Mouse (Mus musculus) layer of hippocampus, adult 18-20 months (tissue): ENCODE data around the gene Arrb1. TPM values are rescaled to one million over a fixed set of nuclear protein-coding genes. Genes with fewer than 3 reads are reported as not detected.

Experiments used
- DNase-seq, 2 experiments: peaks; one replicate each; pipeline ENCODE4 v3.0.0; 2022; ENCODE audit warnings: low spot score in 2 of 2
- microRNA-seq, 2 experiments: library from miRNA; unstranded; fragments of <30 nt; microRNA quantifications; one replicate each; pipeline ENCODE4 v1.2.0; 2021
- total RNA-seq, 2 experiments: library from RNA; stranded (reverse); gene quantifications; 2 replicates each; pipeline ENCODE4 v1.2.3; 2021

The Arrb1 gene
- total RNA-seq, 2 experiments from 2014 or later = 143 to 168 TPM

DNA sequence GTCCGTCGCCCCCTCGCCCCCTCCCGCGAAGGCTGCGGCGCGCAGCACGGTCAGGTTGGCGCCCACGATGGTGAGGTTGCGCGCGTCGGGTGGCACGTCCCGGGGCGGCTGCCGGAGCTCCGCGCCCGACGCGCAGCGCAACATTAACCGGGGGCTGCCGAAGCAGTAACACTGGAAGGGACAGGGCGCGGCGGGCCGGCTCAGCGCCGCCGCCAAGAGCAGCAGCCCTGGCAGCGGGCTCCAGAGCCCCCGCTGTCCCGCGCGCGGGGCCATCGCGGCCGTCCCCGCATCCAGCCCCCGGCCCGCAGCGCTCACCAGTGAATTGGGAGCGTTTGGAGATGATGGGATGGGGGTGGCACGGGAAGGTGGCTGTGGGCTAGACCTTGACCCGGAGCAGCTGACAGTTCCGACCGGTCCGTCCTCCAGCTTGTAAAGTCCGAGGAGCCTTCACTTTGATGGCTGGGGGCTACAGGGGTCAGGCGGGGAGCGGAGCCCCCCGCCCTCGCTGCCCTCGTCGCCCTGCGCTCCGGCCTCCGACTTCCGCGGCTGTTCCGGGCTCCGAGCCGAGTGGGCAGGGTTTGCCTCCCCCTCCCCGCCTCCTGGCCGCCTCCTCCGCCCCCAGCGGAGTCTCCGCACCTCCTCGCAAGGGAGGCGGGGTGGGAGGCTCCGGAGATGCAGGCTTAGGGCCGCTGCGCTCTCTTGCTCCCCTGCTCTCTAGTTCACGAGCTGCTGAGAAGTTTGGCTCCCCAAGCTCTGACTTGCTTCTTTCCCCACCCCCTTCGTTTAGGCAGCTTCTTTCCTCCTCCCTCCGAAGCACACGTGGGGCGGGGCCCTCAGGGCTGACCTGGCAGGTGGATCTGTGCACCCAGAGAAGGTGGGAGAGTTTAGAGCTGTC is 91.4 kb downstream of the Arrb1 start, which contains the start of gene Tpbgl:
Gene Tpbgl (minus strand): TSS at position 728 of the 895 bp plus-strand sequence.
- DNase-seq = peak in 1 of 2 experiments; percentile 42

DNA sequence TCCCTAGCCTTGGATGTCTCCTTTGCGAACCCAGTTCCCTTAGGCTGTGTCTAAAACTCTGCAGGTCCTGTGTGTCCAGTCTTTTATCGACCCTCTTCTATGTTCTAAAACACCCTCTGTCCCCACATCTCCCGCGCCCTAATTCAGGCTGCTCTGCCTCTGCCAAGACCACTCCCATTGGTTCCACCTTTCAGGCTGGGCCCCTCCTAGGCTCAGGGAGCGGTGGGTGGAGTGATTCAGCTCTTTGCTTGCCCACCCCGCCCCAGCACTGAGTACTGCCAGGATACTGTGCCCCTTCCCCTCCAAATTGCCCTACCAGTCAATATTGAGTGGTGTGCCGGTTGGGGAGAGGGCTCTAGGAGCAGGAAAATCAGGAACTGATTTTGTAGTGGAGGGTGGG is 92.1 kb downstream of the Arrb1 start:
- DNase-seq = no peak

DNA sequence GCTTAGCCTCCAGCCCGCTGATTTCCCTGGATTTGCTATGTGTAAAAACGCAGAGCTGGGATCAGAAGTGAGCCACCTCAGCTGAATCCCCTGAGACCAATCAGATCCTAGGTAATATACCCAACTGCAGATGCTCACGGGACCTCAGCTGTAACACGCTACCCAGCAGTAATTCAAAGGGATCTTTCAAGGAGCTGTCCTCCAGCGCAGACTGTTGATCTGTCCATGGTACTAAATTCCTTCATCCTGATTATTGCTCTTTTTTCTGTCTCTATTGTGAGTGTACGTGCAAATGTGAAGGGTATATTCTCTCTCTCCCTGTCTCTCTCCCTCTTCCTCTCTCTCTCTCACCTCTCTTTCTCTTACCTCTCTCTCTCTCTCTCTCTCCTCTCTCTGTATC is 97.0 kb downstream of the Arrb1 start:
- DNase-seq = no peak

GRCm38 (mm10) chr7:99633966-99634665 is 98.8 kb downstream of the Arrb1 start:
- no peak for DNase-seq

DNA sequence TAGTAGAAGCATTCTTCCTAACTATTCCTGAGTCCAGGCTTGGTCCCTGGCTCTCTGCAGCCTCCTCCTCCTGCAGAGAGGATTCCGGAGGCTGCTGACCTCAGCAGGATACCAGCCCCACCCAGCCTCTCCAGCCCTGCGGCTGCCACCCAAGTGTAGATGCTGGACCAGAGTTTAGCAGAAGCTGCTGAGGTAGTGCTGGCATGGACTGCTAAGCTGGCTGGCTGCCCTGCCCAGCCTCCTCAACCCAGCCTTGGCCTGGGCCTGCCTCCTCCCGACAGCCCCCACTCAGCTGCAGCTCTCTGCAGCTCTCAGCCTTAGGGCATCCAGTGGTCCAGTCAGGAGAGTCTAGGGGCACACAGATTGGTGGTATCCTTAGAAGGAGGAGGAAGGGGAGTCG is 106.0 kb downstream of the Arrb1 start:
- no peak for DNase-seq

DNA sequence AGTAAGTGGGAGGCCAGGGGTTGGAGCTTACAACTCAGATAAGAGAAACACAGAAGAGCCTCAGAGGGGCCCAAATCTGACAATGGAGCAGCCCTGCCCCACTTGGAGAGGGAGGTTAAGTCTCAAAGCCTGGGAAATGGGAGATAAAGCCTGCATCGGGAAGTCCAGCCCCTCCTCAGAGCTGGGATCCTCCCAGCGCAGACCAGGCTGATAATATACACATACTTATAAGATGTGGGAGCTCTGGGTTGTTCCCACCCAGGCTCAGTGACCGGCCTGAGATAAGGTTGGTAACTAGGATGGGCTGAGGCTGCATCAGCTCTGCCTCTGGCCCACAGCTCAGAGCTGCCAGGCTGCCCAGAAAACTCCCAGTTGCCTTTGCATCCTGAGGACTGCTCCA is 106.8 kb downstream of the Arrb1 start:
- DNase-seq = no peak

- no peak for DNase-seq
These were observed 109.4 kb downstream of the Arrb1 start for GRCm38 (mm10) chr7:99644701-99645100.

GRCm38 (mm10) chr7:99648623-99649022 is 113.4 kb downstream of the Arrb1 start:
- DNase-seq = no peak

DNA sequence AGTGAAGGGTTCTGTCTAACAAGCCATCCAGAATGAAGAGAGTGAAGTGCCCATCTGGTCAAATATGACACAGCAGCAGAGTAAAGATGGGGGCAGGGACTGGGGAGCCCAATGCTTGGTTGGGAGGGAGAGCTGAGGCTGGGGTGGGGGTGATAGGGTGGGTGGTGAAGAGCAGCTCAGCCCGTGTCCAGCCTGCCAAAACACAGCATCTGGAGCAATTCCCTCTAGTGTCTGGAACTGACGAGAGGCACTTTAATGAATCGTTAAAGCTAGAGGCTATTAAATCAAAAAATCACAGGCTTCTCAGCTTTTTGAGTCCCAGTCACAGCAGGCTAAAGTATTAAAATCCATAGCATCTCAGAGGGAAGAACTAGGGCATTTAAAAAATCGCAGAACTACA is 114.3 kb downstream of the Arrb1 start:
- DNase-seq = no peak

- DNase-seq = no peak
These were observed 119.0 kb downstream of the Arrb1 start for GRCm38 (mm10) chr7:99654244-99654643.

Small RNA genes lying within 50 kb of the gene (microRNA-seq; reads per million reads assigned to microRNA genes)
- gene Mir326 = 409 to 437 reads per million in 2 experiments

Other genes with a start within 250 kb of the Arrb1 start
- gene Serpinh1, start 182.2 kb upstream of the Arrb1 start, total RNA-seq = 10 to 100 TPM; 19.1 to 19.3 TPM
- gene Gdpd5, start 154.1 kb upstream of the Arrb1 start, total RNA-seq = 10 to 100 TPM; 18.8 to 24.5 TPM
- gene Klhl35, start 69.5 kb upstream of the Arrb1 start, total RNA-seq = 1 to 10 TPM; 2.2 to 2.3 TPM
- gene Rps3, start 51.7 kb upstream of the Arrb1 start, total RNA-seq = 100 to 1,000 TPM; 288 to 291 TPM
- 1 to 10 TPM; 5.5 to 6.3 TPM for gene Tpbgl, start 91.6 kb downstream of the Arrb1 start, total RNA-seq
- gene Slco2b1, start 175.9 kb downstream of the Arrb1 start, total RNA-seq = 10 to 100 TPM; 11.9 to 12.2 TPM
- gene Olfr520, start 194.8 kb downstream of the Arrb1 start, total RNA-seq = not detected
- gene Olfr521, start 228.0 kb downstream of the Arrb1 start, total RNA-seq = not detected